In the genomic region with DNA sequence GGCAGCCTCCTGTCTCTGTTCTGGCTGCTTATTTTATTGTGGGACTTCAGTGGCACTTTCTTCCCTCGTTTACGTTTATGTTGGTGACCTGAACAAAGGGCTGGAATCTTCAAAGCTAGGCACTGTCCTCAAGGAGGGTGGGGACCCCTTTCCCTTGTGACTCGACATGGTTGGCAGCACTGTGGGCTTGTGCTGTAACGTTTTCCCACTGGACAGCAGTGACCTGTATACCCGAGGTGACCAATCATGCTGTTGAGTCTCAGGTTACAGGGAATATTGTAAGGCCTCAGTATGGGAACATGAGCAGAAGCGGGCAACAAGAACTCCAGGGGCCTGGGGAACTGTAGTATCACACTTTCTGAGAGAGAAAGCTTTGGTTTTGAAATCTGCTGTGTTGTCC, we compare ENCODE assay signal across 25 mouse cellular contexts. TPM values are rescaled to one million over a fixed set of nuclear protein-coding genes. Genes with fewer than 3 reads are reported as not detected.
DNase-seq lines count a peak whose midpoint lies in the region; ATAC-seq and TF ChIP-seq lines count a peak whose summit lies in the region.
"Had no signal": no experiment of that assay in that cellular context is flagged by ENCODE, and none has a peak within 500 bp of the region (broad histone marks: within the 10 kb centered on the region; RNA-seq: fewer than 3 reads in every experiment).

No protein-coding gene starts in this region.

- 26% methylated on average over 6 of the region's 6 CpGs for WGBS in kidney, embryonic 15.5 days
- WGBS in kidney, postnatal 0 days: 24% methylated on average over 6 of the region's 6 CpGs

- H3K4me2 ChIP-seq in kidney, embryonic 15.5 days: no peak overlapping the region
- no peak overlapping the region for H3K4me2 ChIP-seq in kidney, postnatal 0 days (ENCODE audit: low read length)
- H3K4me2 ChIP-seq: embryonic facial prominence, embryonic 13.5 days; embryonic facial prominence, embryonic 15.5 days; forebrain, embryonic 12.5 days had no signal

- DNase-seq in kidney, postnatal 14 days: no peak
- no peak for DNase-seq in kidney, postnatal 0 days (ENCODE audit: low spot score)
- DNase-seq in kidney, adult 11 months: no peak
- no peak for DNase-seq in left cerebral cortex, adult 2 months (ENCODE audit: extremely low spot score in 1 of 2, low spot score in 2 of 2)
- DNase-seq in left cerebral cortex, postnatal 25 days (ENCODE audit: low spot score in 2 of 2): no peak
- DNase-seq: adrenal gland, adult 2 months; adrenal gland, postnatal 10 days; adrenal gland, postnatal 25 days; cerebellum, adult 11 months; cerebellum, adult 9-11 months; cerebellum, postnatal 14 days; embryo, embryonic 11 days had no signal

- peaks cover 95% of the 10 kb centered on the region for H3K36me3 ChIP-seq in kidney, embryonic 15.5 days
- H3K36me3 ChIP-seq in kidney, postnatal 0 days (ENCODE audit: insufficient read depth, low read length): peaks cover 48% of the 10 kb centered on the region

- H3K9me3 ChIP-seq in kidney, embryonic 15.5 days (replicated peaks): no peaks in the 10 kb centered on the region
- H3K9me3 ChIP-seq in kidney, postnatal 0 days (replicated peaks; ENCODE audit: low read length): no peaks in the 10 kb centered on the region
- H3K9me3 ChIP-seq: embryonic facial prominence, embryonic 13.5 days; embryonic facial prominence, embryonic 15.5 days; forebrain, embryonic 10.5 days; forebrain, embryonic 12.5 days had no signal

- no peaks in the 10 kb centered on the region for H3K4me1 ChIP-seq in kidney, embryonic 15.5 days
- no peaks in the 10 kb centered on the region for H3K4me1 ChIP-seq in kidney, postnatal 0 days (replicated peaks; ENCODE audit: insufficient read depth, low read length)
- H3K4me1 ChIP-seq: embryonic facial prominence, embryonic 13.5 days; embryonic facial prominence, embryonic 15.5 days; forebrain, embryonic 10.5 days; forebrain, embryonic 12.5 days had no signal

- no peak for TF ChIP-seq CTCF in kidney, postnatal 0 days (IDR thresholded peaks at IDR 0.05; ENCODE audit: low read depth)
- TF ChIP-seq CTCF in left cerebral cortex, adult 2 months (IDR thresholded peaks at IDR 0.05): no peak

- peak; percentile 84 for ATAC-seq in kidney, embryonic 15.5 days (replicated peaks; ENCODE audit: low FRiP score)
- ATAC-seq in kidney, postnatal 0 days (replicated peaks; ENCODE audit: low FRiP score, low read depth): peak; percentile 59
- ATAC-seq: forebrain, embryonic 14.5 days had no signal

- intact Hi-C loops in left cerebral cortex, adult 2 months (cut with DNase I): no loop called here
- intact Hi-C loops in left cerebral cortex, postnatal 25 days (cut with DNase I): no loop called here

- 0 out of 2 replicates have a peak overlapping the region, but pooled peaks have one; percentile 14 for H3K27ac ChIP-seq in kidney, embryonic 15.5 days
- H3K27ac ChIP-seq in kidney, postnatal 0 days: no peak overlapping the region
- 0 out of 2 replicates have a peak overlapping the region, but pooled peaks have one; percentile 7 for H3K27ac ChIP-seq in left cerebral cortex, adult 2 months
- H3K27ac ChIP-seq: embryonic facial prominence, embryonic 13.5 days; embryonic facial prominence, embryonic 15.5 days; forebrain, embryonic 10.5 days; forebrain, embryonic 12.5 days had no signal

- no peak overlapping the region for H3K9ac ChIP-seq in kidney, embryonic 15.5 days
- H3K9ac ChIP-seq in kidney, postnatal 0 days (ENCODE audit: low read depth, low read length): no peak overlapping the region
- H3K9ac ChIP-seq: embryonic facial prominence, embryonic 13.5 days; embryonic facial prominence, embryonic 15.5 days; forebrain, embryonic 12.5 days had no signal

- no peaks in the 10 kb centered on the region for H3K27me3 ChIP-seq in kidney, embryonic 15.5 days
- H3K27me3 ChIP-seq in kidney, postnatal 0 days (ENCODE audit: insufficient read depth, low read length): no peaks in the 10 kb centered on the region
- H3K27me3 ChIP-seq: embryonic facial prominence, embryonic 13.5 days; embryonic facial prominence, embryonic 15.5 days; forebrain, embryonic 12.5 days had no signal

- no peak overlapping the region for H3K4me3 ChIP-seq in kidney, embryonic 15.5 days (replicated peaks)
- no peak overlapping the region for H3K4me3 ChIP-seq in kidney, postnatal 0 days (replicated peaks; ENCODE audit: low read depth, low read length)
- H3K4me3 ChIP-seq in left cerebral cortex, adult 2 months: no peak overlapping the region
- H3K4me3 ChIP-seq: embryonic facial prominence, embryonic 13.5 days; embryonic facial prominence, embryonic 15.5 days; erythroblast, embryonic 14.5 days; forebrain, embryonic 10.5 days; forebrain, embryonic 12.5 days had no signal

RNA-seq across cellular contexts. Expression of gene Zdhhc11, which starts 9.0 kb away (rescaled TPM):
- polyA plus RNA-seq in kidney, embryonic 15.5 days (2015; fragmentation: Nextera tagmentation; extraction: Ambion mirVana): not detected in 2 replicates
- not detected in 2 replicates for polyA plus RNA-seq in kidney, postnatal 0 days (2015; fragmentation: Nextera tagmentation; extraction: Ambion mirVana)
- not detected for total RNA-seq in left cerebral cortex, adult 2 months (2021)
- total RNA-seq in left cerebral cortex, postnatal 25 days (2021): not detected
- total RNA-seq: adrenal gland, adult 2 months; adrenal gland, postnatal 10 days; adrenal gland, postnatal 25 days; adrenal gland, postnatal 4 days; common myeloid progenitor, adult 5-6 weeks; ES-E14; MEL had no signal
- polyA plus RNA-seq: adrenal gland, adult 2 months; C2C12; embryonic facial prominence, embryonic 11.5 days; embryonic facial prominence, embryonic 13.5 days; embryonic facial prominence, embryonic 15.5 days; erythroblast, embryonic 14.5 days; forebrain, embryonic 10.5 days; forebrain, embryonic 12.5 days; forebrain, embryonic 14.5 days had no signal

RNA-seq across cellular contexts. Expression of gene Brd9, which starts 17.1 kb away (rescaled TPM):
- 47.8 and 48.1 TPM in 2 replicates for polyA plus RNA-seq in kidney, embryonic 15.5 days (2015; fragmentation: Nextera tagmentation; extraction: Ambion mirVana)
- polyA plus RNA-seq in kidney, postnatal 0 days (2015; fragmentation: Nextera tagmentation; extraction: Ambion mirVana): 35.5 and 39.0 TPM in 2 replicates
- 10 to 100 TPM; 84.2 to 88.7 TPM for total RNA-seq in left cerebral cortex, adult 2 months (2021)
- total RNA-seq in left cerebral cortex, postnatal 25 days (2021): 10 to 100 TPM; 72.0 to 82.5 TPM

RNA-seq across cellular contexts. Expression of gene Trip13, which starts 17.1 kb away (rescaled TPM):
- polyA plus RNA-seq in kidney, embryonic 15.5 days (2015; fragmentation: Nextera tagmentation; extraction: Ambion mirVana): 43.0 and 43.9 TPM in 2 replicates
- polyA plus RNA-seq in kidney, postnatal 0 days (2015; fragmentation: Nextera tagmentation; extraction: Ambion mirVana): 19.1 and 21.9 TPM in 2 replicates
- 1 to 10 TPM in 1 of 2 experiments, under 1 TPM in 1; 0.38 to 1.1 TPM for total RNA-seq in left cerebral cortex, adult 2 months (2021)
- total RNA-seq in left cerebral cortex, postnatal 25 days (2021): 1 to 10 TPM in 1 of 2 experiments, under 1 TPM in 1; 0.82 to 1.1 TPM

RNA-seq across cellular contexts. Expression of gene Tppp, which starts 54.5 kb away (rescaled TPM):
- polyA plus RNA-seq in kidney, embryonic 15.5 days (2015; fragmentation: Nextera tagmentation; extraction: Ambion mirVana): 0.60 and 0.66 TPM in 2 replicates
- 0.42 and 0.56 TPM in 2 replicates for polyA plus RNA-seq in kidney, postnatal 0 days (2015; fragmentation: Nextera tagmentation; extraction: Ambion mirVana)
- 100 to 1,000 TPM; 325 to 339 TPM for total RNA-seq in left cerebral cortex, adult 2 months (2021)
- 100 to 1,000 TPM; 354 to 373 TPM for total RNA-seq in left cerebral cortex, postnatal 25 days (2021)
- total RNA-seq: common myeloid progenitor, adult 5-6 weeks; MEL had no signal
- polyA plus RNA-seq: erythroblast, embryonic 14.5 days had no signal
